ENCODE assay signal across 8 mouse cellular contexts in genomic region chr11:77215483-77215882, GRCm38 (mm10). TPM values are rescaled to one million over a fixed set of nuclear protein-coding genes. Genes with fewer than 3 reads are reported as not detected.
A peak's percentile ranks its signal among the peaks of the same experiment; 100 is the strongest.
DNase-seq lines count a peak whose midpoint lies in the region; ATAC-seq and TF ChIP-seq lines count a peak whose summit lies in the region.

No protein-coding gene starts in this region.

- no peaks in the 10 kb centered on the region for H3K36me3 ChIP-seq in hindbrain, embryonic 14.5 days (replicated peaks; ENCODE audit: control insufficient read depth, insufficient read depth)
- no peaks in the 10 kb centered on the region for H3K36me3 ChIP-seq in midbrain, embryonic 14.5 days (ENCODE audit: control insufficient read depth, insufficient read depth, low read length)

- intact Hi-C loops in gastrocnemius, postnatal 14 days (cut with DNase I; ENCODE audit: low total_unique reads) = loop anchor here (10.0 kb wide), 1 partner anchor 111 kb away; no protein-coding TSS in a partner anchor

- no peaks in the 10 kb centered on the region for H3K27me3 ChIP-seq in hindbrain, embryonic 14.5 days (ENCODE audit: control insufficient read depth, insufficient read depth, low read length)
- no peaks in the 10 kb centered on the region for H3K27me3 ChIP-seq in midbrain, embryonic 14.5 days (ENCODE audit: control insufficient read depth, insufficient read depth, low read length)

- TF ChIP-seq CTCF in lung, adult 2 months (IDR thresholded peaks at IDR 0.05; ENCODE audit: insufficient read depth, low read length) = no peak

- peak overlapping the region; percentile 86 for H3K4me2 ChIP-seq in hindbrain, embryonic 14.5 days (replicated peaks)
- peak overlapping the region; percentile 58 for H3K4me2 ChIP-seq in midbrain, embryonic 14.5 days (ENCODE audit: low read length)

- no peak for DNase-seq in lung, adult 2 months
- no peak for DNase-seq in lung, postnatal 14 days
- DNase-seq in hindbrain, embryonic 14.5 days (ENCODE audit: low spot score) = no peak
- DNase-seq in midbrain, embryonic 14.5 days = no peak
- DNase-seq in cerebellum, adult 11 months = no peak
- no peak for DNase-seq in spleen, adult 18-20 months
- no peak for DNase-seq in gastrocnemius, postnatal 14 days

- WGBS in lung, adult 2 months = 2% methylated on average over 11 of the region's 11 CpGs
- 3% methylated on average over 11 of the region's 11 CpGs for WGBS in hindbrain, embryonic 14.5 days
- under 1% methylated on average over 11 of the region's 11 CpGs for WGBS in midbrain, embryonic 14.5 days

- no peak for ATAC-seq in hindbrain, embryonic 14.5 days (ENCODE audit: low FRiP score)
- ATAC-seq in midbrain, embryonic 14.5 days (ENCODE audit: low FRiP score, low TSS enrichment) = peak; percentile 41; the same call in 1 of the 2 replicates

- no peak overlapping the region for H3K27ac ChIP-seq in brown adipose tissue, adult 24 weeks (replicated peaks; ENCODE audit: low read depth, low read length)
- H3K27ac ChIP-seq in hindbrain, embryonic 14.5 days = peak overlapping the region; percentile 100
- peak overlapping the region; percentile 100 for H3K27ac ChIP-seq in midbrain, embryonic 14.5 days (replicated peaks; ENCODE audit: low read depth, low read length)

- H3K4me1 ChIP-seq in lung, adult 2 months (ENCODE audit: control insufficient read depth, insufficient read depth, low read length) = peaks cover 7% of the 10 kb centered on the region
- no peaks in the 10 kb centered on the region for H3K4me1 ChIP-seq in brown adipose tissue, adult 24 weeks (ENCODE audit: control insufficient read depth, insufficient read depth, insufficient read length, low read length)
- H3K4me1 ChIP-seq in hindbrain, embryonic 14.5 days (replicated peaks; ENCODE audit: control insufficient read depth, insufficient read depth, low read length) = peaks cover 21% of the 10 kb centered on the region
- peaks cover 26% of the 10 kb centered on the region for H3K4me1 ChIP-seq in midbrain, embryonic 14.5 days (ENCODE audit: control insufficient read depth, insufficient read depth, low read length)

- peak overlapping the region; percentile 100 for H3K4me3 ChIP-seq in lung, adult 2 months (replicated peaks; ENCODE audit: extremely low read depth, low read depth, low read length)
- peak overlapping the region; percentile 90 for H3K4me3 ChIP-seq in brown adipose tissue, adult 24 weeks (ENCODE audit: insufficient read depth, low read depth, low read length)
- H3K4me3 ChIP-seq in hindbrain, embryonic 14.5 days (replicated peaks; ENCODE audit: low read length) = peak overlapping the region; percentile 93
- H3K4me3 ChIP-seq in midbrain, embryonic 14.5 days (replicated peaks; ENCODE audit: low read depth, low read length) = peak overlapping the region; percentile 94

- no peak for TF ChIP-seq POLR2A in lung, adult 2 months (IDR thresholded peaks at IDR 0.05; ENCODE audit: borderline replicate concordance, extremely low read depth, low read depth, low read length)

- peak overlapping the region; percentile 98 for H3K9ac ChIP-seq in hindbrain, embryonic 14.5 days
- peak overlapping the region; percentile 98 for H3K9ac ChIP-seq in midbrain, embryonic 14.5 days (replicated peaks; ENCODE audit: low read length)

- H3K9me3 ChIP-seq in hindbrain, embryonic 14.5 days (ENCODE audit: control insufficient read depth, low read length) = no peaks in the 10 kb centered on the region
- H3K9me3 ChIP-seq in midbrain, embryonic 14.5 days (ENCODE audit: control insufficient read depth, low read length) = no peaks in the 10 kb centered on the region

RNA-seq across cellular contexts. Expression of gene Ssh2, which starts 0.6 kb away (rescaled TPM):
- polyA plus RNA-seq in lung, adult 2 months (2012; rRNA removed) = 31.8 and 36.9 TPM in 2 replicates
- polyA plus RNA-seq in brown adipose tissue, adult 24 weeks (2012; ENCODE audit: insufficient read depth, insufficient read length, missing spikeins) = 15.9 and 16.8 TPM in 2 replicates
- 23.2 and 24.6 TPM in 2 replicates for polyA plus RNA-seq in hindbrain, embryonic 14.5 days (2014; fragmentation: Nextera tagmentation; extraction: Ambion mirVana)
- polyA plus RNA-seq in midbrain, embryonic 14.5 days (2014; fragmentation: Nextera tagmentation; extraction: Ambion mirVana) = 23.0 and 26.6 TPM in 2 replicates
- total RNA-seq in gastrocnemius, postnatal 14 days (2021) = 10 to 100 TPM; 38.4 to 42.4 TPM

RNA-seq across cellular contexts. Expression of gene Efcab5, which starts 26.7 kb away (rescaled TPM):
- polyA plus RNA-seq in lung, adult 2 months (2012; rRNA removed) = 0.45 and 0.50 TPM in 2 replicates
- polyA plus RNA-seq in brown adipose tissue, adult 24 weeks (2012; ENCODE audit: insufficient read depth, insufficient read length, missing spikeins) = not detected in 2 replicates
- polyA plus RNA-seq in hindbrain, embryonic 14.5 days (2014; fragmentation: Nextera tagmentation; extraction: Ambion mirVana) = 0.71 and 1.2 TPM in 2 replicates
- polyA plus RNA-seq in midbrain, embryonic 14.5 days (2014; fragmentation: Nextera tagmentation; extraction: Ambion mirVana) = 0.55 and 1.1 TPM in 2 replicates
- under 1 TPM; 0.18 TPM for total RNA-seq in gastrocnemius, postnatal 14 days (2021)
